Mouse (Mus musculus) intestine, embryonic 15.5 days (tissue): Measurements from ENCODE around the gene Pgrmc2. TPM values are rescaled to one million over a fixed set of nuclear protein-coding genes. Genes with fewer than 3 reads are reported as not detected.

Source experiments
- ATAC-seq: fragments of 200-750 bp; cut with Nextera tagmentation; 2 replicates; pipeline ENCODE4 v1.8.0; 2017; ENCODE audit warnings: moderate TSS enrichment, moderate library complexity
- H3K27ac ChIP-seq: fragments of 300-500 bp; sonication (generic); 2 replicates; pipeline ENCODE4 v1.5.1; 2015; ENCODE audit warnings: mild to moderate bottlenecking, inconsistent platforms
- H3K27me3 ChIP-seq: fragments of 300-500 bp; sonication (generic); replicated peaks from 2 replicates; pipeline ENCODE4 v1.6.1; 2015; ENCODE audit warnings: inconsistent platforms
- H3K36me3 ChIP-seq: fragments of 300-500 bp; sonication (generic); 2 replicates; pipeline ENCODE4 v1.6.1; 2015; ENCODE audit warnings: inconsistent platforms
- H3K4me1 ChIP-seq: fragments of 300-500 bp; sonication (generic); replicated peaks from 2 replicates; pipeline ENCODE4 v1.6.1; 2015; ENCODE audit warnings: inconsistent platforms
- H3K4me2 ChIP-seq: fragments of 300-500 bp; sonication (generic); replicated peaks from 2 replicates; pipeline ENCODE4 v1.6.1; 2015; ENCODE audit warnings: mild to moderate bottlenecking, inconsistent platforms
- H3K4me3 ChIP-seq: fragments of 300-500 bp; sonication (generic); replicated peaks from 2 replicates; pipeline ENCODE4 v1.5.1; 2015; ENCODE audit warnings: inconsistent platforms
- H3K9ac ChIP-seq: fragments of 300-500 bp; sonication (generic); 2 replicates; pipeline ENCODE4 v1.6.1; 2015; ENCODE audit warnings: inconsistent platforms
- H3K9me3 ChIP-seq: fragments of 300-500 bp; sonication (generic); 2 replicates; pipeline ENCODE4 v1.6.1; 2016; ENCODE audit warnings: inconsistent platforms
- WGBS: fragments of 180-500 bp; shearing (Covaris S2); methylation state at CpG from one replicate; pipeline ENCODE4 v1.1.7; 2015; 5-methylcytosine and 5-hydroxymethylcytosine counted together
- polyA plus RNA-seq: library from polyadenylated mRNA; unstranded; fragments of >200 nt; fragmentation: Nextera tagmentation; extraction: Ambion mirVana; gene quantifications from 2 replicates; pipeline ENCODE4 v1.2.1, GENCODE M21; 2015

Pgrmc2 gene
- polyA plus RNA-seq, 1 experiment from 2014 or later = 60.8 TPM

- H3K27me3 ChIP-seq = no peaks in the 10 kb centered on the region
- H3K9me3 ChIP-seq = no peaks in the 10 kb centered on the region
- no peak for ATAC-seq
- H3K4me1 ChIP-seq = no peaks in the 10 kb centered on the region
- H3K4me3 ChIP-seq = no peak overlapping the region
- H3K27ac ChIP-seq = no peak overlapping the region
- 0 out of 2 replicates have a peak, but pooled peaks cover 2% of the 10 kb centered on the region for H3K36me3 ChIP-seq
- H3K9ac ChIP-seq = no peak overlapping the region
- no peak overlapping the region for H3K4me2 ChIP-seq
- WGBS = 84% methylated on average over 3 of the region's 3 CpGs
Observed at GRCm38 (mm10) chr3:41061831-41062565, 20.8 kb downstream of the Pgrmc2 start.

DNA sequence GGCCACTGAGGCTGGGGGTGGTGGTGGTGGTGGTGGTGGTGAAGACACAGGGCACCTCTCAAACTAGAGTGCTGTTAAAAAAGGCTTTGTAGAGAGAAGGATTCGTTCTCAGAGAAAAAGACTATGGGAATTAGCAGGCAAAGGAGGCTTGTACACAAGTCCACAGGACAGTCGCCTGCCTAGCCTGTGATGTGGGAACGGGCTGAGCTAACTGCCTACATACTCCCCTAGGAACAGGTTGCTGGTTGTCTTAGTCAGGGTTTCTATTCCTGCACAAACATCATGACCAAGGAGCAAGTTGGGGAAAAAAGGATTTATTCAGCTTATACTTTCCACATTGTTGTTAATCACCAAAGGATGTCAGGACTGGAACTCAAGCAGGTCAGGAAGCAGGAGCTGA is 23.6 kb downstream of the Pgrmc2 start:
- no peaks in the 10 kb centered on the region for H3K36me3 ChIP-seq
- no peak overlapping the region for H3K27ac ChIP-seq
- H3K9me3 ChIP-seq = no peaks in the 10 kb centered on the region
- H3K4me3 ChIP-seq = no peak overlapping the region
- no peak overlapping the region for H3K9ac ChIP-seq
- H3K4me1 ChIP-seq = no peaks in the 10 kb centered on the region
- H3K4me2 ChIP-seq = no peak overlapping the region
- no peak for ATAC-seq
- H3K27me3 ChIP-seq = no peaks in the 10 kb centered on the region
- WGBS = 86% methylated on average over 3 of the region's 3 CpGs

GRCm38 (mm10) chr3:41058395-41058794 is 24.5 kb downstream of the Pgrmc2 start:
- ATAC-seq = no peak
- Histone ChIP-seq H3K4me2 (no peak overlapping the region), H3K4me3 (no peak overlapping the region), H3K27me3 (no peaks in the 10 kb centered on the region), H3K9ac (no peak overlapping the region), H3K27ac (no peak overlapping the region), H3K36me3 (no peaks in the 10 kb centered on the region), H3K9me3 (no peaks in the 10 kb centered on the region), H3K4me1 (no peaks in the 10 kb centered on the region)
- WGBS = 73% methylated on average over 2 of the region's 2 CpGs

DNA sequence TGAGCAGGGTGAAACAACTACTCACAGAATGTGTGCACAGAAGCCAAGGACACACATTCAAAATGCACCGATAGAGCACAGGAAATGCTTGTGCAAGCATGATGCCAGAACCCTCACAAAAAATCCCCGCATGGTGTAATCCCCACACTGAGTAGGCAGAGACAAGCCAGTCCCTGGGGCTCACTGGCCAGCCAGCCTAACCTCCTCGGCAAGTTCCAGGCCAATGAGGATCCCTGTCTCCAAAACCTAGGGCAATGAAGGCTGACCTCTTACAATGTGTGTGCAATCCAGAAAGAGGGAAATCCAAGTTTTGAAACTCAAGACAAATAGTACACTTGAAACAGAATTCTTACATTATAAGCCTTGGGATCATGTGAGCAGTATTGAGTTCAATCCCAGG is 29.5 kb downstream of the Pgrmc2 start:
- Histone ChIP-seq H3K36me3 (no peaks in the 10 kb centered on the region), H3K27me3 (no peaks in the 10 kb centered on the region), H3K4me1 (no peaks in the 10 kb centered on the region), H3K4me3 (no peak overlapping the region), H3K9me3 (no peaks in the 10 kb centered on the region), H3K9ac (no peak overlapping the region), H3K4me2 (no peak overlapping the region), H3K27ac (no peak overlapping the region)
- ATAC-seq = no peak
- WGBS = 89% methylated on average over 3 of the region's 3 CpGs

DNA sequence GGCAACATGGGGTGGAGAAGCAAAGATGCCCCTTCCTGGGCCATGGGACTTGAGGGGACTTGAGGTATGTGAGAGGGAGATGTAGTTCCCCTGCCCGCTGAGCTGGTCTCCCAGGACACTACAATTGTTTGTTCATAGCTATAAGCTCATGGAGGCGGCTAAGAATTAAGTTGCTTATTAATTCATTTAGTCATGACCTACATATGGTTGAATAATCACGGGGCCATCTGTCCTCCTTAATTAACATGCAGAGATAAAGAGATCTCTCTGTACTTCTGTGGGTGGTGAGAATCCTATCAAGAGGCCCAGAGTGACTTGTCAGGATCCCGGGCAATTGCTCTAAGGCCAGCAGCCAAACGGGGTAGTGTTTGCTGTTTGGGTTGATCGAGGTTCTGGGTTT is 35.0 kb downstream of the Pgrmc2 start:
- Histone ChIP-seq H3K36me3 (no peaks in the 10 kb centered on the region), H3K27ac (no peak overlapping the region), H3K9me3 (no peaks in the 10 kb centered on the region), H3K4me2 (no peak overlapping the region), H3K27me3 (no peaks in the 10 kb centered on the region), H3K4me1 (no peaks in the 10 kb centered on the region), H3K4me3 (no peak overlapping the region), H3K9ac (no peak overlapping the region)
- ATAC-seq = no peak
- WGBS = 83% methylated on average over 6 of the region's 6 CpGs

GRCm38 (mm10) chr3:41043756-41044354 is 39.0 kb downstream of the Pgrmc2 start:
- Histone ChIP-seq H3K27ac (no peak overlapping the region), H3K9me3 (no peaks in the 10 kb centered on the region), H3K4me1 (no peaks in the 10 kb centered on the region), H3K36me3 (no peaks in the 10 kb centered on the region), H3K4me2 (0 out of 2 replicates have a peak overlapping the region, but pooled peaks have one; percentile 22), H3K4me3 (no peak overlapping the region), H3K9ac (no peak overlapping the region), H3K27me3 (no peaks in the 10 kb centered on the region)
- 47% methylated on average over 11 of the region's 11 CpGs for WGBS
- ATAC-seq = peak; percentile 84

DNA sequence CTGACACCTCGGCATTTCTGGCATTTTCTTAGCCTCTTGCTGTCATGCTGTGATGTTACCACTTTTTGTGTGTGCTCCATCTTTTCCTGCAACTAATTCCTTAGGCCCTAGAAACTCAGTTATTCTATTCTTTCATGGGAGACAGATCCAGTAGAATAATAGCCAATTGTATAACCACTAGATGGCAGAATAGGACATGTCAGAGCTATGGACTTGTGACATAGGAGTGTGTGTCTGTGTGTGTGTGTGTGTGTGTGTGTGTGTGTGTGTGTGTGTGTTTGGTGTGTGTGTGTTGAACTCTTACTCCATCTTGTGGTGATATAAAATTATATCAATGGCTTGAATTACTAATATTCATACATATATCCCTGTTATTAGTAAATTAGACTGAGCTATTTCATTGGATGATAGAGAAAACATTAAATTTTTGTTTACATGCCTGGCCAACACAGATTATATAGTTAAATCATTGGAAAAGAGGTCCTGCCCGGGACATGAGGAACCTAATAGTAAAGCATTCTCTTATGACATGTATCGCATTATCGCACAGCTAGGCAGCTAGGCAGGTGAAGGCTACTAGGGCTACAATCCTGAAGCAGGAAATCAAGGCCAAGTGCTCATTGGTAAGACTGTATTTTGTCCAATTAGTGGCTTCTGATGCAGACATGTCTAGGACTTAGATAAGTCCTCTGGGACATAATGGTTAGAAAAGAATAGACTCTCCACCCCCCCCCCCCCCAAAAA is 40.5 kb downstream of the Pgrmc2 start:
- Histone ChIP-seq H3K27me3 (no peaks in the 10 kb centered on the region), H3K27ac (no peak overlapping the region), H3K4me1 (no peaks in the 10 kb centered on the region), H3K9me3 (no peaks in the 10 kb centered on the region), H3K4me2 (no peak overlapping the region), H3K4me3 (no peak overlapping the region), H3K36me3 (no peaks in the 10 kb centered on the region), H3K9ac (no peak overlapping the region)
- WGBS = 78% methylated on average over 4 of the region's 4 CpGs
- no peak for ATAC-seq

- 63% methylated on average over 5 of the region's 5 CpGs for WGBS
- H3K9me3 ChIP-seq = no peaks in the 10 kb centered on the region
- no peaks in the 10 kb centered on the region for H3K27me3 ChIP-seq
- no peak overlapping the region for H3K27ac ChIP-seq
- H3K4me3 ChIP-seq = no peak overlapping the region
- no peak overlapping the region for H3K4me2 ChIP-seq
- H3K36me3 ChIP-seq = no peaks in the 10 kb centered on the region
- ATAC-seq = no peak
- H3K4me1 ChIP-seq = no peaks in the 10 kb centered on the region
- H3K9ac ChIP-seq = no peak overlapping the region
Observed at GRCm38 (mm10) chr3:41041241-41041640, 41.6 kb downstream of the Pgrmc2 start.

DNA sequence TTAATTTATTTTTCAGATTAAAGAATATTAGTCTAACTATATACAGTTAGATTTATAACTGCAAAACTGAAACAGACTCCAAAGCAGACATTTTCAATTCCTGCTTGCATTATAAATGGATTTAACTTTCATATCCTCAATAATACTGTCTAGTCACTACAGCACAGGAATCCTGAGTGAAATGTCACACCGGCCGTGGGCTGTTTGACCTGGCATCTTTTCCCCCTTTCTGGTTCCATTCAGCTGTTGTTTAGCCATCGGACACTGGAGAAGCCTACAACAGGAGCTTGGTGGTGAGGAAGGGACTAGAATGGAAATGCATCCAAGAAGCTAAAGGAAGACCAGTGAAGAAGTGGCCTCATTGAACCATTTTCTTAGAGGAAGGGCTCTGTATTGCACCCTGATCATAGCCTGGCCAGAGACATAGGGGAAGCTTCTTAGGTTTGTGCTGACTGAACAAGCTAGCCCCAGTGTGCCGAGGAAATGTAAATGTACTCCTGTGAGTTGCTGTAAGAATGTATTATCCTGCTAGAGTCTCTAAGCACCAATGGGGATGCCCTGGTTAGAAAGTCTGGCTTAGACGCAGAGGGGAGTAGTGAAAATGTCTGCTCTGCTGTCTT is 44.4 kb downstream of the Pgrmc2 start:
- no peaks in the 10 kb centered on the region for H3K9me3 ChIP-seq
- no peak overlapping the region for H3K27ac ChIP-seq
- 70% methylated on average over 5 of the region's 5 CpGs for WGBS
- no peak for ATAC-seq
- no peak overlapping the region for H3K4me3 ChIP-seq
- H3K36me3 ChIP-seq = no peaks in the 10 kb centered on the region
- H3K4me1 ChIP-seq = no peaks in the 10 kb centered on the region
- no peak overlapping the region for H3K4me2 ChIP-seq
- H3K27me3 ChIP-seq = no peaks in the 10 kb centered on the region
- H3K9ac ChIP-seq = no peak overlapping the region

- H3K4me1 ChIP-seq = no peaks in the 10 kb centered on the region
- no peak for ATAC-seq
- H3K4me2 ChIP-seq = no peak overlapping the region
- no peak overlapping the region for H3K27ac ChIP-seq
- WGBS = 75% methylated on average over 12 of the region's 12 CpGs
- H3K9ac ChIP-seq = no peak overlapping the region
- H3K9me3 ChIP-seq = no peaks in the 10 kb centered on the region
- H3K4me3 ChIP-seq = no peak overlapping the region
- no peaks in the 10 kb centered on the region for H3K27me3 ChIP-seq
- no peaks in the 10 kb centered on the region for H3K36me3 ChIP-seq
Observed at GRCm38 (mm10) chr3:41031286-41032210, 51.3 kb downstream of the Pgrmc2 start.

GRCm38 (mm10) chr3:41030705-41031104 is 52.1 kb downstream of the Pgrmc2 start:
- Histone ChIP-seq H3K9ac (no peak overlapping the region), H3K27me3 (no peaks in the 10 kb centered on the region), H3K27ac (no peak overlapping the region), H3K9me3 (no peaks in the 10 kb centered on the region), H3K4me3 (no peak overlapping the region), H3K36me3 (no peaks in the 10 kb centered on the region), H3K4me2 (no peak overlapping the region), H3K4me1 (no peaks in the 10 kb centered on the region)
- 93% methylated on average over 1 of the region's 1 CpGs for WGBS
- ATAC-seq = no peak
